Mouse (Mus musculus) left cerebral cortex, adult 18-20 months (tissue): ENCODE results near the gene Cdk5r2. TPM values are rescaled to one million over a fixed set of nuclear protein-coding genes. Genes with fewer than 3 reads are reported as not detected.
"Not testable (repeated sequence)": the region's sequence is repeated elsewhere in the genome, so short reads cannot be mapped to it uniquely, and the experiment has no call there.

Source experiments
- DNase-seq, 2 experiments: peaks; one replicate each; pipeline ENCODE4 v3.0.0; 2021 to 2022; ENCODE audit warnings: low spot score in 2 of 2, mixed read lengths in 1 of 2
- long read RNA-seq, 2 experiments: library from polyadenylated mRNA; stranded (forward); transcript quantifications; one replicate each; pipeline ENCODE4 v2.0.0; 2021
- total RNA-seq, 2 experiments: library from RNA; stranded (reverse); gene quantifications; 2 replicates each; pipeline ENCODE4 v1.2.3; 2021

Gene Cdk5r2
- 100 to 1,000 TPM; 315 to 347 TPM for total RNA-seq
- long read RNA-seq, experiment 1, transcript Cdk5r2-201 (1 exons, 2,799 nt) = major isoform, 61 of 61 reads
- long read RNA-seq, experiment 1, partial matches to known transcripts = 0 of 61 reads
- long read RNA-seq, experiment 1, other reads (novel, unspliced or antisense) = 0 of 61 reads
- long read RNA-seq, experiment 2, transcript Cdk5r2-201 (1 exons, 2,799 nt) = major isoform, 56 of 56 reads
- long read RNA-seq, experiment 2, partial matches to known transcripts = 0 of 56 reads
- long read RNA-seq, experiment 2, other reads (novel, unspliced or antisense) = 0 of 56 reads

DNA sequence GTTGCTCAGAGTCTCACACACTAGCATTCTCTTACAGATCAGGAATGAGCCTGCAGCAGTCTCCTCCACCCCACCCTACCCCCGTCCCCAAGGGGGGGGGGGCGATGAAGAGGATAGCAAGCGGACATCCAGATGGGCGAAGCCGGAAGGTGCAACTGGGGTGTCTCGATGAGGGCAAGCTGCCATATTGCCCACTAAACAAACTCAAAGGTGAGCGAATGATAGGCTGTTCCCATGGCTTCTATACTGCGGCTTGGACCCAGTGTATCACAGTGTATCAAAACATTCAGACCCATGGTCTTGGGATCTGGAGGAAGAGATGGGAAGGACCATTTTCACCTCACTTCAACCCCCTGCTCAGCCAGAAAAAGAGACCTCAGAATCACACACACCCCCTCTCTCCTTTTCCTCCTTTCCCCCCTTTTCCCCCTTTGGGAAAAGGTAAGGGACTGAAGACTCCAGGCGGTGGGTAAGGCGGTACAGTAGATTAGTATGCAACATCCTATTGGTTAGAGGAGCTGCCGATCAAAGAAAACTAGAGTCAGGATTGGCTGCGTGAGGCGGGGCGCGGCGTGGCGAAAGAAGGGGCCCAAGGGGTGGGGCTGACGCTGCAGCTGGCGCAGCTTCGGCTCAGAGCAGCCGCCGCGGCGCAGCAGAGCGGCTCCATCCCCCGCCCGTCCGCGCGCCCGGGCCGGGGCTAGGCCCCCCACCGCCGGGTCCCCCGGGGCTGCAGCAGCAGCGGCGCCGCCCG is at the start of gene Cdk5r2:
TSS of gene Cdk5r2 (plus strand) at position 629 of the 751 bp plus-strand sequence.
- peak; percentile 94 to 95 for DNase-seq

DNA sequence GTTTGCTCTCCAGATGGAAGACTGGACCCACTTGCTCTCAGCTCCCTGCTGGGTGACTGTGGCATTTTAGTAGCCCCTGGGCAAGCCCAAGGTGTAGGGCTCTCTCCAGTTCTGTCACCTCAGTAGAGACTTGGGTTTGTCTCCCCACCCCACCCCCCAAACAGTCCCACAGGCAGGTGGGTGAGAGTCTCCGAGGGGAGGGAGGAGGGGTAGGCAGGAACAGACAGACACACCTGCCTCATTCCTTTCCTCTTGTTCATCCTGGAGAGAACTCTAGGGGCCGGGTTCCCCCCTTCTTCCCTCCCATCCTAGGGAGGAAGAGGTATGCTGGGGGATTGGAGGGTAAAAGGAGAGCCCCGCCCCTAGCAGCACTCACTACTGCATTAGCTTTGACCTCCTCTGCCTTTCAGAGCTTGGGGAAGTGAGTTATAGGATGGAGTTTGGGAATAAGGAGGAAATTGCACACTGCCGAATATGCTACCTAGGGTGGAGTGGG is 49.3 kb upstream of the Cdk5r2 start:
- DNase-seq = no peak

- no peak for DNase-seq
These were observed 48.9 kb upstream of the Cdk5r2 start for GRCm38 (mm10) chr1:74805843-74806242.

DNA sequence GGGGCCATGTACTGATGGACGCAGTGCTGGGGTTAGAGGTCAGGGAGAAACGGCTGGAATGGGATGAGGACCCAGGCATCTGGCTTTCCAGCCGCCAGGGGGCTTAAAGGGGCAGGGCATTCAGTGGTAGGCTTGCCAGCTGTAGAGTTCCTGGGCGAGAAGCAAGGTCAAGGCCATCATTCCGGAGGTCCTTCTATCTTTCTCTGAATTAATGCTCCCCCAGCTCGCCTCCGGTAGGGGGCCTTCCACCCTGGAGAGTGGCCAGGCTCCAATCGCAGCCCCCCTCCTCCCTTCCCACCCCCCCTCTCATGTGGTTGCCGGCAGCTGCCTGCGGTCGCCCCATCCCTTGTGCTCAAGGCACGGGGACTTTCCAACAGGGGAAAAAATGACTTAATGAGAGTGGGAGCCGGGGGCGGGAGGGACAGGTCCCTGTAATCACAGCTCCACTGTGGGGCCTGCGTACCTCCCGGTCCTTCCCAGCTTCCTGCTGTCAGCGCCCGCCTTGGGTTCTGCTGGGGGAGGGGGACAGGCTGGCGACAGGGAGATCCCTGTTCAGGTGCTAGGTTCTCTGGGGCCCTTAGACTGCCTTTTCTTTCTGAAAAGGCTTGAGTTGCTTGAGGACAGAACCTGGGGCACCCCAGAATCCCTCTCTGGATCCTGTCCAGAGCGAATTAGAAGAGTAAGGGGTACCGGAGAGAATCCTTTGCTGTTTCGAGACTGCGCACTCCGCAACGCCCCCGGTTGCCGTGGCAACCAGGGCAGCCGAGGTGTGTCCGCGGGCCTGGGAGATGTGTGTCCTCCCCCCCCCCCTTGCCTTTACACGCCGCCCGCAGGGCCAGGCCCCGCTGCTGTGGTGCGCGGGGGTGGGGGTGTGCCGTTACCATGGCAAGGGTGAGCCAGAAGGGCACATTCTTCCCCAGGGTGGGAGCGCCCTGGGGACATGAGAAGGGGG is 48.1 kb upstream of the Cdk5r2 start:
- peak; percentile 54 to 71 for DNase-seq

GRCm38 (mm10) chr1:74807551-74808071 is 47.1 kb upstream of the Cdk5r2 start:
- DNase-seq = no peak

DNA sequence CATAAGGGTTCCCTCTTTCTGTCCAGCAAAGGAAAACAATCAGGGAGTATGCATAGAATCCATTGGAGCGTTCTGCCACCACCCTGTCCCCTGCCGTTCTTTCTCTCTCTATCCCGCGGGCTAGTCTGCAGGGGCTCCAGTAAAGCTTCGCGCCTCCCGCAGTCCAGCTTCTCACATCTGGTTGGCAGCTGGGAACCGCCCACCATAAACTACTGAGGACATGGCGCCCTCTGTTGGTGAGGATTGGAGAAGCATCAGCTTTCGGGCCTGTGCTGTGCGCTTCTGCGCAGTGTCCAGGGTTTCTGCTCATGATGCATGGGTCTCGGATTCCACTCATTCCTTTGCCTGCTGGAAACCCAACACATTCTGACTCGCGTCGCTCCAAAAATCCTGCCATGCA is 46.7 kb upstream of the Cdk5r2 start:
- peak; percentile 93 to 96 for DNase-seq

- no peak for DNase-seq
These were observed 45.7 kb upstream of the Cdk5r2 start for GRCm38 (mm10) chr1:74809007-74809406.

DNA sequence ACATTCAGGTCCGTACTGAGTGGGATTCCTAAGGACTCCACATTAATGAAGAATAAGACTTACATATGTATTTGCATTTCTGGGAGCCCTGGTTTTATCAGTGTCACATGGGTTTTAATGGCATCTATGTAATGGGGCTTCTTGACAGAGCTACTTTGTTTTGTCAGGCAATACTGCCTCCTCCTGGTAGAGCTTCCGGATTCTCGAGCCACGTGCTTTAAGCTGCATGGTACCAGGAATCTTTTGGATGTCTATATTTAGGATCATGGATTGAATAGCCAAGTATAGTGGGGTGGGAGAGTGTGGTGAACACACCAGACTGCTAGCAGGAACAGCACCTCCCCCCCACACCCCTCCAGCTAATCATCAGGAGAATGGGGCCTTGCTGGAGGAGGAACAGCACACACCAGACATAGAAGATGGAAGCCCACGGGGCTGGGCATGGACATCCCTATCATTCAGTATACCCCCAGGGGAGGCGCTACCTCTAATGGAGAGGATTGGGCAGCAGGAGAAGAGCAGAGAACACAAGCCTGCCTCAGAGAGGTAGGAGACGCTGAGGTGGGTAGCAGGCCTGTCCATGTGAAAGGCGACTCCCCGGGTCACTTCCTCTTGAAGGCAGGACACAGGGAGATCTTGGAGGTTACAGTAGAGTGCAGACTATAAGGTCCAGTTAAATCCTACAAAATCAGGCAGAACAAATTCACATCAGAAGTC is 39.6 kb upstream of the Cdk5r2 start:
- no peak for DNase-seq

GRCm38 (mm10) chr1:74815965-74816364 is 38.8 kb upstream of the Cdk5r2 start:
- not testable (repeated sequence) for DNase-seq

GRCm38 (mm10) chr1:74816612-74817199 is 38.0 kb upstream of the Cdk5r2 start:
- peak; percentile 88 to 91 for DNase-seq

- DNase-seq = no peak
These were observed 37.5 kb upstream of the Cdk5r2 start for GRCm38 (mm10) chr1:74817219-74817618.

DNA sequence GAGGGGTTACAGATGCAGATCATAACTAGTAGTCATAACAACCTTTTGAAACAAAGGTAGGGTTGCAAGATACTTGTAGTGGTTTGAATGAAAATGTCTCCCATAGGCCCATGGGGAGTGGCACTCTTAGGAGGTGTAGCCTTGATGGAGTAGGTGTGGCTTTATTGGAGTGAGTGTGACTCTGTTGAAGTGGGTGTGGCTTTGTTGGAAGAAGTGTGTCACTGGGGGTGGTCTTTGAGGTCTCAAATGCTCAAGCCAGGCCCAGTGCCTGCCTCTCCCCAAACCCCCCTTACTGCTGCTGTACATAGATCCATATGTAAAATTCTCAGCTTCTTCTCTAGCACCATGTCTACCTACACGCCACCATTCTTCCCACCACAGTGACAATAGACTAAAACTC is 36.2 kb upstream of the Cdk5r2 start:
- no peak for DNase-seq

- not testable (repeated sequence) for DNase-seq
These were observed 31.1 kb upstream of the Cdk5r2 start for GRCm38 (mm10) chr1:74823598-74823997.

- peak; percentile 58 to 75 for DNase-seq
These were observed 30.0 kb upstream of the Cdk5r2 start for GRCm38 (mm10) chr1:74824518-74825302.

- DNase-seq = peak; percentile 73 to 85
These were observed 24.7 kb upstream of the Cdk5r2 start for GRCm38 (mm10) chr1:74830061-74830460.

- DNase-seq = no peak
These were observed 21.5 kb upstream of the Cdk5r2 start for GRCm38 (mm10) chr1:74833255-74833654.

- no peak for DNase-seq
These were observed 11.6 kb upstream of the Cdk5r2 start for GRCm38 (mm10) chr1:74843090-74843489.

GRCm38 (mm10) chr1:74846341-74846740 is 8.4 kb upstream of the Cdk5r2 start:
- no peak for DNase-seq

GRCm38 (mm10) chr1:74848946-74849345 is 5.8 kb upstream of the Cdk5r2 start:
- DNase-seq = no peak
